Mouse (Mus musculus): ENCODE measurements around the gene Chrne.

Chrne gene

DNA sequence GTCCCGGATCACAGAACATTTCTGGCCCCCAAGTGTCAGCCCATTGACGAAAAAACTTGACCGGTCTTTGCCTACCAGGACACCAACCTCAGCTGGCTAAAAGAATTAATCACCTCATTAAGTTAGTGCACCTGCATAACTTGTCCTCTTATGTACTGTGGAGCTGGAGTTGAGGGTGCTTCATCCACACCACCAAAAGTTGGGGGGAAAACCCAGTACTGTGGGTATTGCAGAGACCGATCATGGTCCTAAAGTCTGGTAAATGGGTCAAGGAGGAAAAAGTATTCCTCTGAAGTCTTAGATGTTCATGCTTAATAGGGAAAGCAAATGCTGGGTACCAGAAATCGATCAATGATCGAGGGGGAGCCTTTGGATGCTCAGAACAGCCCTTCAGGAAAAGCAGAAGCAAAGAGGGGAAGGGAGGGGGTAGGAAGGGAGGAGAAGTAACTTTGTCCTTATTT lies 33.9 kb upstream of the Chrne start:
- in situ Hi-C loops (cut with MboI): loop anchor here (25.0 kb wide), 1 partner anchor 641 kb away; the partner anchor contains the start of genes Acadvl, Dlg4 and Dvl2

DNA sequence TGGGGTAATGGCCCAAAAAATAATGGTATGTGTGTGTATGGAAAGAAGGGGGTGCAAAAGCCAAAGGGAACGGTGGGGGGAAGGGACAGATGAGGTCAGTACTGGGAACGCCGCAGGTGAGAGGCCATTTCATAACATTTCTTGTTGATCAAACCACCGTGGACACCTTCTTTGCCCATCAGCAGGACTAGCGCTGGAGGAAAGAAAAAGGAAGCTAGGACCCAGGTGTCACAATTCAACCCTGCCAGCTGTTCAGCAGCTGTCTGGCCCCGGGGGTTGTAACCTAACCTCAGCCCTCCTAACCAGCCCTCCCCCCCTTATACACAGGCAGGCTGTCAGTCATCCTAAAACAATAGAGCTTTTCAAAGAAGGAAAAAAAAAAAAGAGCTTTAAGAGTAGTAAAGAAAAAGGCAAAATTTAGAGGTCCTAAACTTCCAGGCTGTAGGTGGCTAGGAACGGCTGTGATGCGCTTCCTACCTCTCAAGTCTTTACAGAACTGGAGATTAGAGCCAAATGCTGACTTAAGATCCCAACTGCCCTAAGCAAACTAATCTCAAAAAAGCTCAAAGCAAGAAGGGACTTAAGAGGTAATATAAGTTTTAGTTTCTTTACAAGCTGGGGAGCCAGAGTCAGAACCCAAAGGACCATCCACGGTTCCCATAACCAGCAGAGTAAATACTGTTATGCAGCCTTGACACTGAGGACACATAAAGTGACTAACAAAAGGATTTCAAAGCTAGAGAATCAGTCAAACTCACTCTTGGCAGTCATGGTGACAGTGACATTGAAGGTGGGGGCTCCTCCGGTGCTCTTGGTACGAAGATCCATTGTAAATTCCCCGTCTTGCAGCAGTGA lies 33.2 kb upstream of the Chrne start:
- in situ Hi-C loops (cut with MboI): loop anchor here (25.0 kb wide), 1 partner anchor 640 kb away; the partner anchor contains the start of genes Acadvl, Dlg4 and Dvl2

- in situ Hi-C loops (cut with MboI): loop anchor here (25.0 kb wide), 1 partner anchor 639 kb away; the partner anchor contains the start of genes Acadvl, Dlg4 and Dvl2
Measured at GRCm38 (mm10) chr11:70651391-70651790, 32.4 kb upstream of the Chrne start.

DNA sequence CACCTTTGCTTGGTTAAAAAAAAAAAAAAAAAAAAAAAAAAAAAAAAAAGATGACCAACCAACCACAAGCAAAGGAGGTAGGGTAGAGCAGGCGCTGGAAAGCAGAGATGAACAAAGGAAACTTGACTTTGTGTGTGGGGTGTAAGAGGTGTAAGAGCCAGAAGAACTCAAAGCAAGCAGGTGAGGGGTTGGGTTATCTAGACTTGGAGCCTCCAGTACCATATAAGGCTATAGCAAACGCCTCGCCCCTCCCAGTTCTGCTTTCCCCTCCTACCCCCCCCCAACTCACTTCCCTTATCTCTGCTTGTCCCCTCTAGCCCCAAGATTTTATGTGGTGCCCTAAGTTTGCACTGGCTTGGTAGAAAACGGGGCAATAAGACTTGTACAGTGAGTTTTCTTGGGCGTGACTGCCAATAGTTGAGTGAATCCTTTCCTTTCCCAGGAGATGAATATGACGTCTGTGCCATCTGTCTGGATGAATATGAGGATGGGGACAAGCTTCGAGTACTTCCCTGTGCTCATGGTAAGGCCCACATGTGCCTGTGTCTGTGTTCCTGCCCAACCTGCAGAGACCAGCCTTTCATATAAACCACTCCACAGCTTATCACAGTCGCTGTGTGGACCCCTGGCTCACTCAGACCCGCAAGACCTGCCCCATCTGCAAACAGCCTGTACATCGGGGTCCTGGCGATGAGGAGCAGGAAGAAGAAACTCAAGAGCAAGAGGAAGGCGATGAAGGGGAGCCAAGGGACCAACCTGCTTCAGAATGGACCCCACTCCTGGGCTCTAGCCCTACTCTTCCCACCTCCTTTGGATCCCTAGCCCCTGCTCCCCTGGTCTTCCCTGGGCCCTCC lies 31.5 kb upstream of the Chrne start:
- in situ Hi-C loops (cut with MboI): loop anchor here (25.0 kb wide), 1 partner anchor 638 kb away; the partner anchor contains the start of genes Acadvl, Dlg4 and Dvl2

DNA sequence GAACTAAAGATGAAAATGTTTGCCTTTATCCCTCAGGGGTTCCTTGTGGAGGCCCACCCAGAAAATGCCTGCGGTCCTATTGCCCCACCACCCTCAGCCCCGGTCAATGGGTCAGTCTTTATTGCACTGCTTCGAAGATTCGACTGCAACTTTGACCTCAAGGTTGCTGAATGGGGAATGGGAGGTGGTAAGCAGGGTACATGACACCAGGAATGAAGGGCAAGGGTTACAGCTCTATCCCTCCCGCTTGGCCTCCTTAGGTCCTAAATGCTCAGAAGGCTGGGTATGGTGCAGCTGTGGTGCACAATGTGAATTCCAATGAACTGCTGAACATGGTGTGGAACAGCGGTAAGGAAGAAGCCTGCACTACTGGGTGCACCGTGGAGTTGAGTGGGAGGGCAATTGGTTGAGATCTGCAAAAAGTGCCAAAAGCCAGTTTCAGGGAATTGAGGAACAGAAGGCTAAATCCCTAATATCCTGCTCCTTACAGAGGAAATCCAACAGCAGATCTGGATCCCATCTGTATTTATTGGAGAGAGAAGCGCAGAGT lies 30.2 kb upstream of the Chrne start:
- in situ Hi-C loops (cut with MboI): no loop called here

DNA sequence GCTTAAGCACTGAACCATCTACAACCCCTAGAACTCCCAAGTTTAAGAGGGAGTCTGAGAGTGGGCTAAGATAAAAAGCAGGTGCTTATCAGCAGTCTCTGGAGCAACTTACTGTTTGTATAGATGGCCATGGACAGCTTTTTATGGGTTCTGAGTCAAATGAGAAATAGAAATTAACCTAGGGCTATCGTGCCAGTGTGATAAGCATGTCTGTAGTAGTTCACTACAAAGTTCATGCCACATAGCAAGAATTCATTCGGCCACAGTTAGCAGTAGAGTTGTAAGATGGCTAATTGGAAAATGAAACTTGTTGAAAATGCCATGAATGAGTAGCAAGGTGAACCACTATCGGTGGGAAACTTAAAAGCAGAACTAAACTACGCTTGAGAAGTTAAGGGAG lies 29.5 kb upstream of the Chrne start:
- in situ Hi-C loops (cut with MboI): no loop called here

- in situ Hi-C loops (cut with MboI): no loop called here
Measured at GRCm38 (mm10) chr11:70647716-70648420, 28.9 kb upstream of the Chrne start.

GRCm38 (mm10) chr11:70646691-70647650 lies 28.0 kb upstream of the Chrne start, which contains the start of the genes Rnf167 and Slc25a11:
Gene Rnf167, plus strand, starts transcription at chr11:70647235.
Gene Slc25a11, minus strand, starts transcription at chr11:70647479.
- in situ Hi-C loops (cut with MboI): no loop called here

DNA sequence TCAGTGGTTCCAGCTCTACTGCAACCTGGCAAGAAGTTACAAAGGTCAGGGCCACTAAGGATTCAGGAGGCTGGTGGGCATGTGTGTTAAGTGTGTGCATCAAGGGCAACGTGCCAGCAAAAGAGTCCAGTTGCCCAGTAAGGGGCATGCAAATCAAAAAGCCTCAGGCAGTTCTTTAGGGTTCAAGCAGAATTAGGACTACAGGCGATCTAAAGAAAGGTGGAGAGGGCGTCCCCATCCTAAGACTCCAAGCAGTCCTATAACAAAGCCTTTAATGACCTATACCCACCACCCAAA lies 27.2 kb upstream of the Chrne start:
- in situ Hi-C loops (cut with MboI): no loop called here

DNA sequence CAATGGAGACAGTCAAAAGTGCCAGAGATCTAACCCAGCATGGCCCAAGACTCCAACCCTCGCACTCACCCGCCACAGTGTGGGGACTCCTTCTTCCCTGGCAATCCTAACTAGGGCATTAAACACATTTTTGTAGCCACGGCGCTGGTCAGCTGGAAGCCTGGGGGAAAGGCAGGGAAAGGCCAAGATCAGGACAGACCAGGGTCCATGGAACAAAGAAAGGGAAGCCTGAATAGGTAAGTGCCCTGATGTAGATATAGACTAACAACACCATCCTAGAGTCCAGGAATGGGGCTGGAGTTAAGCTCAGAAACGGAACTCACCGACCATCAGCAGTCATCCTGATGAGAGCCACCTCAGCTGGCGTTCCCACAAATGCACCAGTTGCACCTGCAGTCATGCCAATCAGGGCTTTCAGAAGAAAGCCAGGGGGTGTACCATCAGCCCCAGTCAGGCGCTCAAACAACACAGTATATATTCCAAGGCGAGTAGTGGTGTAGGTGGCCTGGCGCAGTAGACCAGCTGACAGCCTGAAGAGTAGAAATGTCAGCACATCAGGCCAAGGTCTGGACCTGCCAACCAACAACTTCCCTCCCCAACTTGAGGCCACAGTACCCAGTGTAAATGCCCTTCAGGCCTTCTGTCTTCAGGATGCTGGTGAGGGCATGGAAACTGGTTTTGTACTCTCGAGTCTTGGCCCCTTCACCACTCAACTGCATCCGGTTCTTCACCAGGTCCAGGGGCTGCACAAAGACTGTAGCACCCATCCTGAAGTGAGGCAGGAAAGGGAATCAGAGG lies 26.6 kb upstream of the Chrne start:
- in situ Hi-C loops (cut with MboI): no loop called here

DNA sequence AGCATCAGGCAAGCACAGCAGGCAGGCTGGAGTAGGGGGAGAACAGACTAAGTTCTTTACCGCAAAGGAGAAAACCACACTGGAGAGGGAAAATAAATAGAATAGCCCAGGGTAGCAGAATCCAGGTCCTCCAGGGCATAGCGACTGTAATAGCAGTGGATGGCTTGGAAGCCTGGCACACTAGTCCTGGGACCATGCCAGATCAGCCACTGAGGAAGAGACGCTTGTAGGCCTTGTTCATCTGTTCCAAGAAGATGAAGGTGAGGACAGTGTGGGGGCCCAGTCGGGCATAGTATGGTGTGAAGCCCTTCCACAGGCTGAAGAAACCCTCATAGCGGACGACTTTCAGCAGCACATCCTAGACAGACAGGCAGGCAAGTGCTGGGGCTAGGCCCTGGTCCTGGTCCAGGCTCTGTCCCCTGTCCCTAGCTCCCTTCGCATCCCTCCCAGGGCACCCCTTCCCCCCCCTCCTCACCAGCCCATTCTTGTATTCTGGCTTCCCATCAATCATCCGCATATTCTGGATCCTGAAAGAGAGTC lies 25.6 kb upstream of the Chrne start:
- in situ Hi-C loops (cut with MboI): no loop called here

- in situ Hi-C loops (cut with MboI): no loop called here
Measured at GRCm38 (mm10) chr11:70643051-70643450, 24.0 kb upstream of the Chrne start.

DNA sequence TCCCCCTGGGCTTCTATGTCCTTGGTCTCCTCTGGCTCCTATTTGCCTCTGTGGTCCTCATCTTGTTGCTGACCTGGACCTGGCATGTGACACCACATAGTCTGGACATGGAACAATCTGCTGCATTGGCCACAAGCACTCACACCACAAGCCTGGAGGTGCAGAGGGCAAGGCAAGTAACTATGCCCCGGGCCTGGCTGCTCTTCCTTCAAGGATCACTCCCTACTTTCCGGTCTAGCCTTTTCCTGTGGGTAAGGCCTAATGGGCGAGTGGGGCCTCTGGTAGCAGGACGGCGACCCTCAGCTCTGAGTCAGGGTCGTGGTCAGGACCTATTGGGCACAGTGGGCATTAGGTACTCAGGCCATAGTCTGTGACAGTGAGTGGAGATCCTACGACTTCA lies 22.2 kb upstream of the Chrne start:
- in situ Hi-C loops (cut with MboI): no loop called here

- in situ Hi-C loops (cut with MboI): no loop called here
Measured at GRCm38 (mm10) chr11:70639976-70640375, 21.0 kb upstream of the Chrne start.

GRCm38 (mm10) chr11:70638714-70639278 lies 19.8 kb upstream of the Chrne start, which contains the start of gene Gp1ba:
Gene Gp1ba, plus strand, starts transcription at chr11:70639122.
- in situ Hi-C loops (cut with MboI): no loop called here

GRCm38 (mm10) chr11:70638293-70638692 lies 19.3 kb upstream of the Chrne start:
- in situ Hi-C loops (cut with MboI): no loop called here

DNA sequence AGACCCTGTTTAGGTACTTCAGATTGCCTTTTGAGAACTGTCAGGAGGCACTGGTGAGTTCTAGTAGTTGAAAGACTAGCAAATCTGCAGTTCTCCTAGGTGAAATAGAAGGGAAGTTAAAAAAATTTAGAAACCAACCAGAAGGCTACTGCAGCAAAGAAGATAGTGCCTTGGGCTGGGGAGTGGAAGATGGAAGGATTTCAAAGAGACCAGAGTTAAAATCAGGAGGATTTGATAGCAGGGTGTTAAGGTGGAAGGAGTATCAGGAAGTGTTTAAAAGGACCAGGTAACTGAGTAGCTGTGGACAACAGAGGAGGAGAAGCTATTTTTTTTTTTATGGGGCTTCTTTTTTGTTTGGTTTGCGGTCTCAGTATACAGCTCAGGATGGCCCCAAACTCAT lies 18.7 kb upstream of the Chrne start:
- in situ Hi-C loops (cut with MboI): no loop called here

DNA sequence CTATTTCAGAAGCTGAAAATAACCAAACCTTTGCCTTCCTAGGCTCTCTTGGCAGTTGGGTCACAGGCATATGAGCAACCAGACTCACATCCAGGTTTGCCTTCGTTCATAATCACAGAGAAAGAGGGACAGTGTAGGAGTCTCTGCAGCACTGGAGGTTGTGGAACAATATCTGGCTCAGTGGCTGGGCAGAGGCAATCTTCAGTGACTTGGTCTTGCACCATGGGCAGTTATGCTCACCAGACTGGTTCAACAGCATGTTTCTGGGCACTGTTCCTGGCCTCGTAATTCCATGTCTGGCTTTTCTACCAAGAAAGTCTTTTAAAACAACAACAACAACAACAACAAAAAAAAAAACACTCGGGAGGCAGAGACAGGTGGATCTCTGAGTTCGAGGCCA lies 16.6 kb upstream of the Chrne start:
- in situ Hi-C loops (cut with MboI): no loop called here

GRCm38 (mm10) chr11:70630129-70630528 lies 11.1 kb upstream of the Chrne start:
- in situ Hi-C loops (cut with MboI): loop anchor here (5.0 kb wide), 1 partner anchor 127 kb away; no protein-coding TSS in a partner anchor
